Mouse (Mus musculus): ENCODE data around the gene 1700001C19Rik. TPM values are rescaled to one million over a fixed set of nuclear protein-coding genes. Genes with fewer than 3 reads are reported as not detected.

1700001C19Rik gene
- polyA plus RNA-seq (2014; fragmentation: Illumina TruSeq; extraction: RNeasy Lipid Tissue Mini Kit (QIAGEN cat#74804); ENCODE audit: low replicate concordance), result 0.45 TPM

DNA sequence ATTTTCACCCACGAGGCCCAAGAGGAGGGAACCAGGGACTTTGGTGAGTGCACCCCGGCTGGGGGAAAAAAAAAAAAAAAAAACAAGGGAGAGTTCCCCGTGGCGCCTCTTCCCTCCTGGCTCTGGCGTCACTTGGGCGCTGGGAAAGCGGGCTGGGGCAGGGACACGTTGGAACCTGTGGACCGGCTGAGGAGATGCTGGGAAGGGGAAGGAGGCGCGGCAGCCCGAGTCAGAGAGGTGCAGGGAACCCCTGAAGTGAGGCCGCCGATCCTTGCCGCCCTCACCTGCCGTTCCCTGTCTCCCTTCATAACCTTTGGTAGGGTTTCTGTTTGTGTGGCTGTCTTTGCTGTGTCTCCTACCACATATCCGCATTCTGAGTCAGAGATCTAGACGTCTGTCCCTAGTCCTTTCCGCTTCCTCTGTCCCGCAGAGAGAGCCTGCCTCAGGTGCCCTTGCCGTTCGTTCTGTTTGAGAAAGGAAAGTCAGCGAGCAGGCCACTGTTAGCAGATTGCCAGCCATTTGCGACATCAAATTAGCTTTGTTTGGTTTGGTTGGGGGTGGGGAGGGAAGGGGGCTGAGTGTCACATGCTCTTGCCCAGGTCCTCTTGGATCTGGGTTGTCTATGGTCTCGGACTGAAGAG, at the start of gene 1700001C19Rik:
TSS of gene 1700001C19Rik (minus strand) at position 470 of the 641 bp plus-strand sequence.

DNA sequence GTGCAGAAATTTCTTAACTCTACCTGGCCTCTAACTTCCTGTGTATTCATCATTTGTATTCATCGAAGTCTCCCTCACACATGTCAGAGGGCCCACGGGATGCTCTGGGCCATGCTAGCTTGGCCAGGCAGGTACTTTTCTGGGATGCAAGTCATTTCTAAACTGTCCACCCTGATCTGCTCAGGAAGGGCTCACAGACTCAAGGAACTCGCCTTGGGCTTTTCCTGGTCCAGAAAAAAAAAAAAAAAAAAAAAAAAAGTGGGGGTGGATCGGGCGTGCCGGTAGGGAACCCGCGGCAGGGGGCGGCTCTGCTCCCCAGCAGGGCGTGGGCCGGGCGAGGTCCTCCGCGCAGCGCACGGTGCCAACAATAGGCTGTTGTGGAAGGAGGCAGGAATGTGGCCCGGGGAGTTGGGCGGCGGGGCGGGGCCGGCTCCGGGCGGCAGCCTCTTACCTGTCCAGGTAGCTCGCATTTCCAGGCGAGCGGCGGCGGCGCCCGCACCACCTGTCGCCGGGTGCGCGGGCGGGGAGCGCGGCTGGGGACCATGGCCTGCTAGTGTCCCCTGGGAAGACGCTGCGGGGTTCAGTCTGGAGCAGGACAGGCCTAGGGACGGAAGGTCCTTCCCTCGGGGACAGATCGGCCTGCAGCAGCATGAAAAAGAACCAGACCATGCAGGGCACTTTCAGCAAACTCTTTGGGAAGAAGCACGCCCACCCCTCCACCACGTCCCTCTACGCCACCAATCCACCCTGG, 845 bp downstream of the 1700001C19Rik start, which contains the start of gene AI661453:
TSS of gene AI661453 (plus strand) at position 460 of the 751 bp plus-strand sequence.

DNA sequence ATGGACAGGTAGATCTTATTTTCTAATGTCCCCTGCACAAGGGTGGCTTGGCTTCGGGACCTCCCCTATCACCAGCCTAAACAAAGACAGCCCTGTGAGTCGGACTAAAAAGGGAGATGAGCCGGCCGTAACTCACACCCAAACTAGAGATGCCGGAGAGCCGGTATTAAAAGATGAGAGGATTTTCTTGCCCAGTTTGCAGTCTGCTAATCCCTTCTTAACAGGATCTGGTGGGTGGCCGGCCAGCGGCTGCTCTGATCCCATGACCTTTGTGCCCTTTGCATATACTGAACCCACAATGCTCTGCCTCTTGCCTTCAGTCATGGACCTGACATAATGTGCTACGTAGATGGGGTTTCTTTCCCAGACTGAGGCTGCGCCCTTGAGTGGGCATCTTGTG, 36.7 kb downstream of the 1700001C19Rik start, which contains the start of gene Guca1a:
TSS of gene Guca1a (minus strand) at position 134 of the 400 bp plus-strand sequence.

DNA sequence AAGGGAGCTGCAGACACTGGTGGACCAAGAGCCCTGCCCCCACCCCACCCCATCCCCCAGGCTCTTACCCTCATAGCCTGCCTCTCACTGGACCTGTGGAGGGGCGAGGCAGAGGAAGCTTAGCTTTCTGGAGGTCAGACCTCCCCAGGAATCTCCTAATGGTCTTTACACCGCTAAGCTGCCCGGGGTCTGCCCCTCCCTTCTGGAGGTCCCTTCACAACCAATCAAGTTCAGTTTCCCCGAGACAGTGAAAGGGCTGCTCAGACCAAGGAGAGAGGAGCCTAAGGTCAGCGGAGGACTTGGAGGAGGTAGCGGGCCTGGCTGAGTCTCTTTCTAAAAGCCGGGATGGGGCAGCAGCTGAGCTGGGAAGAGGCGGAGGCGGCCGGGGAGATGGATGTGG, 52.0 kb downstream of the 1700001C19Rik start, which contains the start of gene Guca1b:
TSS of gene Guca1b (plus strand) at position 249 of the 400 bp plus-strand sequence.

DNA sequence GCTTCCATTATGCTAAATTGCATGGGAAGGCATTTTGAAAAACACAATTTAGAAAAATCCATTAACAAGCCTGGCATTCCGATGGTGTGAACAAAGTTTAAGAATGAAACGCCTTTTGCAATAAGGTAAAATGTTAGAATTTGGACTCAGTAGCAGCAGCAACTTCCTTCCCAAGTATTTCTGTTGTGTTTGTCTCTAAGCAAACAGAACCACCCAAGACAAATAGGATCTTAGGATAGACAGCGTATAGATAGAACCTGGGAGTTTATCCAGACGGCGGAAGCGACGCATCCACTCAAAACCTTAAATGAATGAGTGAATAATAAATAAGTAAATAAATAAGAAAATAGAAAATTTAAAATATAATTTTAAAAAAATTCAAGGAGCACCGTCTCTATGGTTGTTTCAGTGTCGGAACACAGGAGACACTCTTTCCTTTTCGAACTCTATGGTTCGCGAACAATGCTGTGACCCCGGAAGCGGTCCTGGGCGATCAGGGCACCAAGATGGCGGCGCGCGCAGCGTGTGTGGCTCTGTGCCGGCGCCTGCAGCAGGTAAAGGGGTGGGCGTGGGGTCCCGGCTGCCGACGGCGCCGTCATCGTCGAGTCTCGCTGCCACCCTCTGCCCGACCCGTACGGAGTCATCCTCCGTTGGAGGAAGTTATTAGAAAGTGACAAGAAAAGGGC, 68.6 kb downstream of the 1700001C19Rik start, which contains the start of gene Mrps10:
TSS of gene Mrps10 (plus strand) at position 487 of the 686 bp plus-strand sequence.

Other genes with a start within 250 kb of the 1700001C19Rik start
- 35.6 TPM for gene Mrps10, start 68.5 kb downstream of the 1700001C19Rik start, polyA plus RNA-seq (2014; fragmentation: Illumina TruSeq; extraction: RNeasy Lipid Tissue Mini Kit (QIAGEN cat#74804); ENCODE audit: low replicate concordance)
- 0.26 TPM for gene Guca1b, start 52.0 kb downstream of the 1700001C19Rik start, polyA plus RNA-seq (2014; fragmentation: Illumina TruSeq; extraction: RNeasy Lipid Tissue Mini Kit (QIAGEN cat#74804); ENCODE audit: low replicate concordance)
- gene Guca1a, start 36.8 kb downstream of the 1700001C19Rik start, polyA plus RNA-seq (2014; fragmentation: Illumina TruSeq; extraction: RNeasy Lipid Tissue Mini Kit (QIAGEN cat#74804); ENCODE audit: low replicate concordance), result not detected
- gene AI661453, start 761 bp downstream of the 1700001C19Rik start, polyA plus RNA-seq (2014; fragmentation: Illumina TruSeq; extraction: RNeasy Lipid Tissue Mini Kit (QIAGEN cat#74804); ENCODE audit: low replicate concordance), result 0.26 TPM
- gene Taf8, start 64.9 kb upstream of the 1700001C19Rik start, polyA plus RNA-seq (2014; fragmentation: Illumina TruSeq; extraction: RNeasy Lipid Tissue Mini Kit (QIAGEN cat#74804); ENCODE audit: low replicate concordance), result 3.7 TPM
- 1.9 TPM for gene Ccnd3, start 67.7 kb upstream of the 1700001C19Rik start, polyA plus RNA-seq (2014; fragmentation: Illumina TruSeq; extraction: RNeasy Lipid Tissue Mini Kit (QIAGEN cat#74804); ENCODE audit: low replicate concordance)
- gene Bysl, start 174.1 kb upstream of the 1700001C19Rik start, polyA plus RNA-seq (2014; fragmentation: Illumina TruSeq; extraction: RNeasy Lipid Tissue Mini Kit (QIAGEN cat#74804); ENCODE audit: low replicate concordance), result 0.45 TPM
- 11.1 TPM for gene Med20, start 174.2 kb upstream of the 1700001C19Rik start, polyA plus RNA-seq (2014; fragmentation: Illumina TruSeq; extraction: RNeasy Lipid Tissue Mini Kit (QIAGEN cat#74804); ENCODE audit: low replicate concordance)
- 0.37 TPM for gene Gm20517, start 174.2 kb upstream of the 1700001C19Rik start, polyA plus RNA-seq (2014; fragmentation: Illumina TruSeq; extraction: RNeasy Lipid Tissue Mini Kit (QIAGEN cat#74804); ENCODE audit: low replicate concordance)
- 6.0 TPM for gene Usp49, start 193.3 kb upstream of the 1700001C19Rik start, polyA plus RNA-seq (2014; fragmentation: Illumina TruSeq; extraction: RNeasy Lipid Tissue Mini Kit (QIAGEN cat#74804); ENCODE audit: low replicate concordance)